Mouse (Mus musculus): Measurements from ENCODE around the gene Elk4. TPM values are rescaled to one million over a fixed set of nuclear protein-coding genes. Genes with fewer than 3 reads are reported as not detected.
A peak's percentile ranks its signal among the peaks of the same experiment; 100 is the strongest.

Gene Elk4
- polyA plus RNA-seq, 1 experiment: 16.6 TPM

DNA sequence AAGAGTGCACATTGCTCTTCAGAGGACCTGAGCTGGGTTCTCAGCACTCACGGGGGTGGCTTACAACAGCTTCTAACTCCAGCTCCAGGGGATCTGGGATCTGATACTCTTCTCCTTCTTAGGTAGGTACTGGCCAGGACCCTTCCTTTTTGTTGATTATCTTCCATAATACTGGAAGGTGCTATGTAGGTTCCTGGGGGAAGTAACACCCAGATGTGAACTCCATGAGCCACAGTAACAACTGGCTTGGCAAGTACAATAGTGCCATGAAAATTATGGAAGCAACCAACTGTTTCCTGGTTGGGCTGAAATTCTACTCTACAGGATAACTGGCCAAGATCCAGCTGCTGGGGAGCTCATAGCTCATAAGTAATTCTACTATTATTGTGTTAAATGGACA is 1.9 kb upstream of the Elk4 start:
- no peak for TF ChIP-seq POLR2A (IDR thresholded peaks at IDR 0.05; ENCODE audit: borderline replicate concordance, extremely low read depth, insufficient read depth, insufficient read length, poor library complexity, severe bottlenecking)
- no peak for TF ChIP-seq CTCF (IDR thresholded peaks at IDR 0.05; ENCODE audit: borderline replicate concordance, extremely low read depth, insufficient read depth, insufficient read length)
- DNase-seq (ENCODE audit: low read depth): no peak

- TF ChIP-seq POLR2A (IDR thresholded peaks at IDR 0.05; ENCODE audit: borderline replicate concordance, extremely low read depth, insufficient read depth, insufficient read length, poor library complexity, severe bottlenecking) (no peak), CTCF (IDR thresholded peaks at IDR 0.05; ENCODE audit: borderline replicate concordance, extremely low read depth, insufficient read depth, insufficient read length) (no peak)
- no peak for DNase-seq (ENCODE audit: low read depth)
Observed at GRCm38 (mm10) chr1:132006046-132006445, 1.4 kb upstream of the Elk4 start.

DNA sequence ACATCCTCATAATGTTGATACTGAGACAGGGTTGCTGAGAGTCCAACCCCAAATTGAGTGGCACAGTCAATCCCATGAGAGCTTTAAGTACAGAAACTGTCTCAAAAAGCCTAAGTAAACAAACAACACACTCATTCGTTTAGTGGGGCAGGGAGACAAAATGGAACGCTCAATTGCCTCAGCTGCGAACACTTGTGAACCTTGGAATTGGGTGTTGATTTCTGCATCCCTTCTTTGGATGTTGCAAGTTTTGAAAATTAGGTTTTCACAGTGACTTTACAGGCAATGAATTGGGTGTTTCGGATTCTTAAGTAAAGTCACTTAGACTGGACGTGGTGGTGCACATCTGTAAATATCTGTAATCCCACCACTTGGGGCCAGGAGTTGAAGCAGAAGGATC is 686 bp upstream of the Elk4 start:
- TF ChIP-seq CTCF (IDR thresholded peaks at IDR 0.05; ENCODE audit: borderline replicate concordance, extremely low read depth, insufficient read depth, insufficient read length) (no peak), POLR2A (IDR thresholded peaks at IDR 0.05; ENCODE audit: borderline replicate concordance, extremely low read depth, insufficient read depth, insufficient read length, poor library complexity, severe bottlenecking) (no peak)

DNA sequence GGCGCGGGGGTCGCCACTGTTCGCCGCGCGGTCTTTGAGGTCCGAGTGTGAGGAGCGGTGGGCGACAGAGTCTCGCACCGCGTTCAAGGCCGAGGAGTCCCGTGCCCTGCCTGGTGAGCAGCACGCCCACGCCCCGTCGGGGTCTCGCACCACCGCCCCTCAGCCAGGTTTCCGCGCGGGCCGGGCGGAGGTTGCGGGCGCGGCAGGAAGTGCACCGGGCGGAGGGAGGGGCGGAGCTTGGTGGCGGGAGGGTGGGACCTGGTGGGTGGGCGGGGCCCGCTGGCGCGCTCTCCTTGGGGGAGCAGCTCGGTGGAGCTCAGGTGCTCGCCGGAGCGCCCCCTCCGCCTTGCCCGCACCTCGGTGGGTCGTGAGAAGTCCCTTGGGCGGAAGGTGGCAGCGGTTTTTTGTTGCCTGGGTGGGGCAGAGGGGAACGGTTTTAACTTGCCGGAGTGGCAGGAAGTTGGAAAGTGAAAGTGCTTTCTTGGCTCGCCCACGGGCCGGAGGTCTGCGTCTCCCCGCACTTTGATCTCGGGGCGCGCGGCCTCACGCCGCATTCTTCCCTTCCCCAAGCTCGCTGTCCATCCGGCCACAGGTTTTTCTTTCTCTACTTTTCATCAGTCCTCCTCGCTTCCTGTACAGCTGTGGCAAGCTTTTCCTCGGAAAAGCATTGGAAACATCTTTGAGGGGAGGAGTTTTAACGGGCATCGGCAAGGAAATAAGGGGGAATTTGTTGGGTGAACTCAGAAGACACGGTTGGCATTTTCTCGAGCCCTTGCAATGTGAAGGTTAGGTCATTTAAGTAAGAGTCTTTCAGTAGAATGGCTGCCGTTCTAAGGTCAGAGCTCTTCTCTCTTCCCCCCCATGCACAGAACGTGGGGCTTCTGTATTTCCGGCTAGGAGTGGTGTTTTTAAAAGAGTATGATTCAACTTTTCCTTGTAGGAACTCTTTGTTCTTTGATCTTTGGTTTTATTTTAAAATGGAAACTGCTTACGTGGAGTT is 721 bp downstream of the Elk4 start:
- peak; percentile 93 for DNase-seq (ENCODE audit: low read depth)
- TF ChIP-seq CTCF (IDR thresholded peaks at IDR 0.05; ENCODE audit: borderline replicate concordance, extremely low read depth, insufficient read depth, insufficient read length) (peak; percentile 3; the same call in 1 of the 2 replicates), POLR2A (IDR thresholded peaks at IDR 0.05; ENCODE audit: borderline replicate concordance, extremely low read depth, insufficient read depth, insufficient read length, poor library complexity, severe bottlenecking) (peak; percentile 92)

More for the DNA sequence above, 686 bp upstream of the Elk4 start:
- DNase-seq (ENCODE audit: low read depth): no peak

GRCm38 (mm10) chr1:132008881-132009644 is 1.7 kb downstream of the Elk4 start:
- TF ChIP-seq POLR2A (IDR thresholded peaks at IDR 0.05; ENCODE audit: borderline replicate concordance, extremely low read depth, insufficient read depth, insufficient read length, poor library complexity, severe bottlenecking) (no peak), CTCF (IDR thresholded peaks at IDR 0.05; ENCODE audit: borderline replicate concordance, extremely low read depth, insufficient read depth, insufficient read length) (no peak)
- DNase-seq (ENCODE audit: low read depth): no peak

GRCm38 (mm10) chr1:132010632-132011501 is 3.5 kb downstream of the Elk4 start:
- DNase-seq (ENCODE audit: low read depth): no peak
- TF ChIP-seq POLR2A (IDR thresholded peaks at IDR 0.05; ENCODE audit: borderline replicate concordance, extremely low read depth, insufficient read depth, insufficient read length, poor library complexity, severe bottlenecking) (no peak), CTCF (IDR thresholded peaks at IDR 0.05; ENCODE audit: borderline replicate concordance, extremely low read depth, insufficient read depth, insufficient read length) (no peak)

DNA sequence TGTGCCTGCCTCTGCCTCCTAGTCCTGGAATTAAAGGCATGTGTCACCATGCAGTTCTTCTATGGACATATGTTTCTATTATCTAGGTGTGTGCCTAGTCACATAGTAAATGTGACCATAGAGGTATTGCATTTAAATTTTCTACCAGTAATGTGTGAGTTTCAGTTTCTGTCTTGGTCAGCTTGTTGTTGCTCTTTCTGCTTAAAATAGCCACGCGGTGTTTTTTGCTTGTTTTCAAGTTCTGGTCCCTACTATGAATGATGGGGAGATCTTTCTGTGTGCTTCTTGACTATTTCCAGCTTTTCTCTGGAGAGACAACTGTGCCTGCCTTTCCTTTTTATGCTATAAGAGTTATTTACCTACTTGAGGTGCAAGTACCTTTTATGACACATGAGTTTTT is 4.4 kb downstream of the Elk4 start:
- no peak for DNase-seq (ENCODE audit: low read depth)
- no peak for TF ChIP-seq POLR2A (IDR thresholded peaks at IDR 0.05; ENCODE audit: borderline replicate concordance, extremely low read depth, insufficient read depth, insufficient read length, poor library complexity, severe bottlenecking)
- no peak for TF ChIP-seq CTCF (IDR thresholded peaks at IDR 0.05; ENCODE audit: borderline replicate concordance, extremely low read depth, insufficient read depth, insufficient read length)

DNA sequence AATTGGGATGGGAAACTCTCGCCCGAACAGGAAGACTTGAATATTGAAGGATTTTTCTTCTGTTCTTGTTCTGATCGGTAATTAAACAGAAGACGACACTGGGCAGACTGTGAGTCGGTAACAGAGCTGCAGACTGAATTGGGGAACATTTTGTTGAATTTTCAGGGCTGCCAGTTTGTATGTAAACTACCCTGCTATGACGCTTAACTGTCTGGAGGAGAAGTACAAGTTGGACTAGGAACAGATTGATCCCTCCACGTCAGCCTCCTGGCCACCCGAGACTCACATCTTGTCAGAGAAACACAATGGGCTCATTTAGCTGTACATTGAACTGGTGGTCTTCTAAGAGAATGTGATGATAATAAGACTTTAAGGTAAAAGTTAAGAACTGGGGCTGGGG is 5.5 kb downstream of the Elk4 start:
- no peak for TF ChIP-seq POLR2A (IDR thresholded peaks at IDR 0.05; ENCODE audit: borderline replicate concordance, extremely low read depth, insufficient read depth, insufficient read length, poor library complexity, severe bottlenecking)
- TF ChIP-seq CTCF (IDR thresholded peaks at IDR 0.05; ENCODE audit: borderline replicate concordance, extremely low read depth, insufficient read depth, insufficient read length): no peak
- no peak for DNase-seq (ENCODE audit: low read depth)

DNA sequence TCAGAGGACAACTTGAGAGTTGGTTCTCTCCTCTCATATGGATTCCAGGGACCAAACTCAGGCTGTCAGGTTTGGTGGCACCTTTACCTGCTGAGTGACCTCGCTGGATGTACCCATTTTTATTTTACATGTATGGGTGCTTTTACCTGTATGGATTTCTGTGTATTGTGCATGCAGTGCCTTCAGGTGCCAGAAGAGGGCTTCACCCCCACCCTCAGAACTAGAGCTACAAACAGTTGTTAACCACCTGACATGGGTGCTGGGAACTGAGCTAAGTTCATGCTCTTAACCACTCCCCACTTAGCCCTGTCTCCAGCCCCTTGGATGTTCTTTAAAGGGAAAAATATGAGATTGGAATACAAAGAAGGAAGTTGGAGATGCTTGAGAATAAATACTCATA is 7.4 kb downstream of the Elk4 start:
- TF ChIP-seq POLR2A (IDR thresholded peaks at IDR 0.05; ENCODE audit: borderline replicate concordance, extremely low read depth, insufficient read depth, insufficient read length, poor library complexity, severe bottlenecking) (no peak), CTCF (IDR thresholded peaks at IDR 0.05; ENCODE audit: borderline replicate concordance, extremely low read depth, insufficient read depth, insufficient read length) (0 out of 2 replicates have a peak, but pooled peaks have one; percentile 8)

DNA sequence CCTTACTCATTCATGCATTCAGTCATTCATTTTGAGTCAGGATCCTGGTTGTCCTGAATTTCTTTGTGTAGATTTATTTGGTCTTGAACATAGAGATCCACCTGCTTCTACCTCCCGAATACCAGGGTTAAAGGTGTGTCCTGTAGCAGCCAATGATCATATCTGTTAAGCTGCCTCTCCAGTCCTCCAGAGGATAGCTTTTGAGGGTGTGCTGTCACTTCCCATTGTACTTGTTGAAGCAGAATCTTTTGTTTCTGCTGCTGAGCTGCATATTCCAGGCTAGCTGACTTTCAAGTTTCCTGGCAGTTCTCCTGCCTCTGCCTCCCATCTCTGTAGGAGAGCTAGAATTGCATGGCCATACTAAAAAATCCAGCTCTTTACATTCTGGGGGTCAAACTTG is 9.3 kb downstream of the Elk4 start:
- no peak for DNase-seq (ENCODE audit: low read depth)
- TF ChIP-seq POLR2A (IDR thresholded peaks at IDR 0.05; ENCODE audit: borderline replicate concordance, extremely low read depth, insufficient read depth, insufficient read length, poor library complexity, severe bottlenecking): no peak
- TF ChIP-seq CTCF (IDR thresholded peaks at IDR 0.05; ENCODE audit: borderline replicate concordance, extremely low read depth, insufficient read depth, insufficient read length): no peak

More for the DNA sequence above, 7.4 kb downstream of the Elk4 start:
- DNase-seq (ENCODE audit: low read depth): no peak

Data from brain, embryonic 14.5 days (tissue).